Mouse (Mus musculus): Measurements from ENCODE around the gene Acp4.

Gene Acp4

DNA sequence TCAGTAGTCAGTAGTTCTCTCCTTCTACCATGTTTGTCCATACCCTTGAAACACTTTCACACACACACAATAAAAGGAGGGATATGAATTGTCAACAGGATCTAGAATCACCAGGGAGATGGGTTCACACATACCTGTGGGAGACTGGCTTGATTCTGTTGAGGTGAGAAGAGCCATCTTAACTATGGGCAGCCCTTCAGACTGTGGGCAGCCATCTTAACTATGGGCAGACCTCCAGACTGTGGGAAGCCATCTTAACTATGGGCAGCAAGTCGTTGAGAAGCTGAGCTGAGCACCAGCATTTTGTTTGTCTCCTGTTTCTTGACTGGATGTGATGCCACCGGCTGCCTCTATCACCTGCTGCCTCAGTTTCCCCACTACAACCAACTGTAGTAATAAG is 14.1 kb upstream of the Acp4 start:
- in situ Hi-C loops (cut with MboI; ENCODE audit: low pct_unique_long_range_greater_than_20kb in 1 of 2, low sequenced_read_pairs in 2 of 2, unreplicated experiment in 1 of 2) = loop anchor here in 1 of 2 experiments (25.0 kb wide), 1 partner anchor 366 kb away; no protein-coding TSS in a partner anchor

DNA sequence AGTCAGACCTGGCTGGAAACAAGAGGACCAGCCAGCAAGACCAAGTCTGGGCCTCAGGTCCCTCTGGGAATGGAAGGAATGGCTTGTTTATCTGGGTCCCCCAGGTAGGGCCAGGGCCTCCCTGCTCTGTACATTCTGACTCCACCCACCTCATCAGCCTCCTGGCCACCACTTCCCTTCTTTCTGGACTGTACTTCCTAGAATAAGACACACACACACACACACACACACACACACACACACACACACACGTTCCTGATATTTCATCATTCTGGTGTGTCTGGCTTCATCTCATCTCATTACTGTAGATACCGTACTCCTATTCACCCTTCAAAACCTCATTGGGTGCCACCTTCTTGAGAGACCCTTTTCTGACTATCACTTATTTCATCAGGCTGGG is 12.2 kb upstream of the Acp4 start:
- in situ Hi-C loops (cut with MboI; ENCODE audit: low pct_unique_long_range_greater_than_20kb in 1 of 2, low sequenced_read_pairs in 2 of 2, unreplicated experiment in 1 of 2) = loop anchor here in 1 of 2 experiments (25.0 kb wide), 1 partner anchor 368 kb away; no protein-coding TSS in a partner anchor

DNA sequence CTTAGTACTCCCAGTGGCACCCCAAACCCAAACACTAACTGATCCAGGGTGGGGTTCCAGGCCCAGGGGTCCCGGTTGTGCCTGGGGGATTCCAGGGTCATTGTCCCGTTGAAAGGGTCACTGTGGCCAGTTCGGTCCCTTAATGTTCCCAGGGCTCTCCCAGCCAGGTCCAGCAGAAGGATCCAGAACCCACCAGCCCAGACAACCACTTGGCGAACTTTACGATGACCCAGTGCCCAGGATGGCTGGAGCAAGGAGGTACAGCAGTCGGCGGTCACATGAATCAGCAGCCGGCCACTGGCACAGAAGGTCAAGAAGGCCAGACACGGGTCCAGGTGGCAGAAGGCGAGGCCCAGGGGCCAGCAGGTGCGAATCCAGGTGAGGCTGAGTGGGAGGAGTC is 10.9 kb upstream of the Acp4 start:
- in situ Hi-C loops (cut with MboI; ENCODE audit: low pct_unique_long_range_greater_than_20kb in 1 of 2, low sequenced_read_pairs in 2 of 2, unreplicated experiment in 1 of 2) = loop anchor here in 1 of 2 experiments (25.0 kb wide), 1 partner anchor 369 kb away; no protein-coding TSS in a partner anchor

DNA sequence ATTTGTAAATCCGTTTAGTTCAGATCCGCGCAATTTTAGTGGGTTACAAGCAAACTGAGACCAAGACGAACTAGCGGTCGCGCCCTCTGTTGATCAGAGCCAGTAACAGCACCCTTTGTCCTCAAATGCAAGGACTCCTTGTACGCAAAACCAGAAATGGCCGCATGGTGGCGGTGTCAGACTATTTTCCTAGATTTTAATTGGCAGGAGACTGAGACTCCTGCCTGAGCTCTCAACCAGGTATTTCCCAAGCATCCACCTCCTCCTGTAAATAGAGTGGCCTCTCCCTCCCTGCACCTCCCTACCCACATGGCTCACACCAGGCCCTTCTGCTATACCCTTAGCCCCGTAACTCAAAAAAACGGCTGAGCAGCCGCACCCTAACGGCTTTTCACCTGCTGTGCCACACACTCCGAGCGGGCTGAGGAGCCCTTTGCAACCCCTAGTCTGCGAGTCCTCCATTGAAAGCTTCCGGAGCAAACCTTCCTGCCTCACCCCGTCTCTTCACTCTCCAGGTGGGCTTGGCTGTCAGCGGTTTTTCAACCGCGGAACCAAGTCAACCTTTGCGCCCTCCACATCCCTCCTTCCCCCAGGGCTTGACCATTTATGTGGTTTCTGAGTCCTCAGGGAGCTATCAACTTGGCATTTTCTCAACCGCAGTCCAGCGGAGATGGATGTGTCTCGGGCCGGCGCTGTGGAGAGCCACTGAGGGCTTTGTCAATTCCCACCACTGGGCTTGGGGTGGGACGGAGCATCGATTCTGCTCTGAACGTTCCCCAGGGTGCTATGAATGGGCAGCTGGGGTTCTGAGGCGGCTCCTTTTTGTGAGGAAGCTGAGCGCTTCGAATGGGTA is 5.8 kb upstream of the Acp4 start:
- in situ Hi-C loops (cut with MboI; ENCODE audit: low pct_unique_long_range_greater_than_20kb in 1 of 2, low sequenced_read_pairs in 2 of 2, unreplicated experiment in 1 of 2) = loop anchor here in 1 of 2 experiments (5.0 to 25.0 kb wide), 2 partner anchors 54 to 374 kb away; no protein-coding TSS in a partner anchor

DNA sequence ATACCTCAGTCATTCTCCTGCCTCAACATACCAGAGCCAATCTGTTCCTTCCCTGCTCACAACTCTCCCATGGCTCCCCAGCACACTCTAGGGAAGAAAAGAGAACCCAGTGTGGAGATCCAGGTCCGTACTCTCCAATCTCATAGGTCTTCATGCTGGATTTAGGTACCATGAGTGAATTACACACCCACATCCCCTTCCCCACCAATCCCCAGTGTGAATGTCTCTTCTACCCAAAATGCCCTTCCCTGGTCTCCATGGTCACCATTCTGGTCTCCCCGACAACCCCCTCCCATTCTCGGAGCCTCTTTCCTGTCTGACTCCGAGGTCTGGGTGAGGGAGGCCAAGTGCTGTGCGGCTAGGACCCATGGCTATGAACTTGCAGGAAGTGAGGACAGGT is 4.0 kb upstream of the Acp4 start, which contains the start of gene Gm15517:
Gm15517 (plus strand) TSS at position 301 of the 400 bp plus-strand sequence.
- in situ Hi-C loops (cut with MboI; ENCODE audit: low pct_unique_long_range_greater_than_20kb in 1 of 2, low sequenced_read_pairs in 2 of 2, unreplicated experiment in 1 of 2) = loop anchor here in 1 of 2 experiments (5.0 to 25.0 kb wide), 2 partner anchors 56 to 376 kb away; no protein-coding TSS in a partner anchor

DNA sequence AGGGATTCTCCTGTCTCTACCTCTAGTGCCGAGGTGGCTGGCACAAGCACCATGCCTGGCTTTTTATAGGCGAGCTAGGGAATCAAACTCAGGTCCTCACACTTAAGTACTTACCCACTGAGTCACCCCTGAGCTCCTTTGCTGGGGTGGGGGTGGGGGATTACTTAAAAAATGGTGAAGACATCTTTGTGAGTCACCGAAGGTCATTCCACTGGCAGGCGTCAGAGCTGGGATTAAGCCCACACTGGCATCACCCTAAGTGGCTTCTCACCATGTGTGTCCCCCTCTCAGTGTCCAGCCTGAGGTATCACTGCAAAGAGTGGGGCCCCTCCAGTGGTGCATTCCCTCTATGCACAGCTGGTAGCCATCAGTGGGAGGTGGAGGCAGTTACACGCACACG is 3.2 kb upstream of the Acp4 start:
- in situ Hi-C loops (cut with MboI; ENCODE audit: low pct_unique_long_range_greater_than_20kb in 1 of 2, low sequenced_read_pairs in 2 of 2, unreplicated experiment in 1 of 2) = loop anchor here in 1 of 2 experiments (5.0 to 25.0 kb wide), 2 partner anchors 57 to 377 kb away; no protein-coding TSS in a partner anchor

DNA sequence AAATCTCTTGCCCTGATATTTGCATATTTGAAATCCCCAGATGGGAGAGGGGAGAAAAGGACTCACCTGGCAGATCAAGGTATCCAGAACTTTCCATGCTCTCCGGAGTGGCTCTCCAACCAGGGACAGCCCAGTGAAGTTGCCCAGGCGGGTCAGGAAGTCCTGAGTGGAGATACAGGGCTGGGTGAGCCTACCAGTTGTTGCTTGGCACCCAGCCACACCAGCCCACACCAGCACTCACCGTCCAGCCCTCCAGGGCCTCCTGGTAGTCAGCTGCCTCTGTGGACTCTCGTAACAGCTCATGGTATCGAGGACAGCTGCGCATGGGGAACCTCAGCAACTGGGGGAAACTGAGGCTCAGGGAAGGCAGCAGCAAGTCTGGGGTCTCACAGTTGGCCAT is 2.2 kb downstream of the Acp4 start:
- in situ Hi-C loops (cut with MboI; ENCODE audit: low pct_unique_long_range_greater_than_20kb in 1 of 2, low sequenced_read_pairs in 2 of 2, unreplicated experiment in 1 of 2) = loop anchor here in 1 of 2 experiments (25.0 kb wide), 1 partner anchor 382 kb away; no protein-coding TSS in a partner anchor

DNA sequence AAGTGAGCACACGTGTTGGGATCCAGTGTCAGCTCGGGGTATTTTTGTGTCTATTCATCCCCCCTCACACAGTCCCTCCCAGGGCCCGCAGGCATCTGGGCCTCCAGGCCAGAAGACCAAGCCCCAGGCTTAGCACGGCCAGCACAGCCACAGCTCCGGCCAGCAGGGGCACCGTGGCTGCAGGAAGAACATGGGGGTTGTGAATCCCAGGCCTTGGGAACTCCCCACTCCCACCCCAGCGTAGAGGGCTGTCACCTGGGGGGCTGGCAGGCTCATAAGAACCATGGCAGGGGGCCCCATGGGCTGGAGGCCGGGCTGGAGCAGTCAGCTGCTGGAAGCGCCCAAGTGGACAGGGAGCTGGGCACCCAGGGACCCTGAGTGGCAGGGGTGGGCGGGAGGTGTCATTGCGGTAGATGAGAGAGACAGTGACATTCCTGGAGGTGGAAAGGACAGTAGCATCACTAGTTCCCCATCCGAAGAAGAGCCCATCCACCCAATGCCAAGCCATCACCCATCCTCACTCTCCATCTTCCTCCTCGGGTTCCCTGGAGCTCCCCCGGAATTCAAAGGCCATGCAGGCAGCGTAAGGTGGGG is 4.1 kb downstream of the Acp4 start:
- in situ Hi-C loops (cut with MboI; ENCODE audit: low pct_unique_long_range_greater_than_20kb in 1 of 2, low sequenced_read_pairs in 2 of 2, unreplicated experiment in 1 of 2) = loop anchor here in 1 of 2 experiments (25.0 kb wide), 1 partner anchor 384 kb away; no protein-coding TSS in a partner anchor

DNA sequence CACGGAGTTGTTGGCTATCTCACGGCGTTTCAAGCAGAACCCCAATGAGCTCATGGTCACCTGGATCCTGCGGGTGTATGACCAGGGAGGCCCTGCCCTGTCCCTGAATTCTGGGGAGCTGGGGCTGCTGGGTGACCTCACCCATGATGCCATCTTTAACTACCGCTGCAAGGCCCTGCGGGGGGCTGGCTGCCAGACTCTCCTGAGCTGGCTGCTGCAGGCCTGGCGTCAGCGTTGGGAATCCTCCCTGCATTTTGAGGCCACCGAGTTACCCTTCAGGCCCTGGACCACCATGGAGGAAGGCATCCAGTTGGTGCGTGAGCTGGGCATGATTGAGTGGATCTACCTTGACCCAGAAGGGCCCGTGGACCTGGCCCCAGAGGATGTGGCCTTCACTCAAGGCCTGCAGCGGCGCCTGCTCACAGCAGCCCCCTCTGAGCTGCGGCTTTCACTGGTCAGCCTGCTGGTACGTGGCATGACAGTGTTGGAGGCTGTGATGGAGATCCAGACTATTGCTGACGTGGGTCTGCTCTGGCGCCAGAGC is 6.4 kb downstream of the Acp4 start:
- in situ Hi-C loops (cut with MboI; ENCODE audit: low pct_unique_long_range_greater_than_20kb in 1 of 2, low sequenced_read_pairs in 2 of 2, unreplicated experiment in 1 of 2) = loop anchor here in 1 of 2 experiments (25.0 kb wide), 1 partner anchor 386 kb away; no protein-coding TSS in a partner anchor

DNA sequence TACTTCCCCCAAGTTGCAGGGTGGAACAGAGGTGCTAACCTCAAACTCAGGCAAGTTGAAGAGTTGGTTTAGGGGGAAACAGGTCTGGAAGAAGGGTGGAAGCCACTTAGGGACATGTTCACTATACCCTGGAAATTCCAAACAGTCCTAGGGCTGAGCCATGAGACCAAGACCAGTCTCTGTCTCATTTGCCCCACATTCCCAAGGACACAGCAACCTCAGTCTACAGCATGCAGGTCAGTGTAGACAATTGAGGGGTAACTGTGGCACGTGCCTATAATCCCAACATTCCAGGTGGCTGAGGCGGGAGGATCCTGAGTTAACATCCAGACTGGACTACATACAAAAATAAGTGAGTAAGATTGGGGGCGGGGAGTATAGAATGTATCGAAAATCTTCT is 7.9 kb downstream of the Acp4 start:
- in situ Hi-C loops (cut with MboI; ENCODE audit: low pct_unique_long_range_greater_than_20kb in 1 of 2, low sequenced_read_pairs in 2 of 2, unreplicated experiment in 1 of 2) = no loop called here

DNA sequence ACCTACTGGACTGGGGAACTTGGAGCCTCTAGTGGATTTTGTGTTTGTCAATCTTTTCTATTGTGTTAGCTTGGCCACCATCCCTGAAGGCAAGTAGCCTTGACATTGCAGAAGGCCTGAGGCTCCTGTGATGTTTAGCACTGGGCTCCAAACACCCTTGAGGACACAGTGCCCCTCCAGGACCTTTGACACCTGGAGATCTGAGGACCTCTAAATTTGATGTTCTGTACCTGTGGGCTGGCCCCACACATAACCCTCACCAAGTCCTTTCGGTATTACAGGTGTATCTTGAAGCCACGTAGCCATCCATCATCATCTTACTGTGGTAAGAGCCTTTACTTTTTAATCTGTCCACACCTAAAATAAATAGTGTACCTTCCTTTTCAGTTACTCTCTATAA is 9.2 kb downstream of the Acp4 start:
- in situ Hi-C loops (cut with MboI; ENCODE audit: low pct_unique_long_range_greater_than_20kb in 1 of 2, low sequenced_read_pairs in 2 of 2, unreplicated experiment in 1 of 2) = no loop called here

DNA sequence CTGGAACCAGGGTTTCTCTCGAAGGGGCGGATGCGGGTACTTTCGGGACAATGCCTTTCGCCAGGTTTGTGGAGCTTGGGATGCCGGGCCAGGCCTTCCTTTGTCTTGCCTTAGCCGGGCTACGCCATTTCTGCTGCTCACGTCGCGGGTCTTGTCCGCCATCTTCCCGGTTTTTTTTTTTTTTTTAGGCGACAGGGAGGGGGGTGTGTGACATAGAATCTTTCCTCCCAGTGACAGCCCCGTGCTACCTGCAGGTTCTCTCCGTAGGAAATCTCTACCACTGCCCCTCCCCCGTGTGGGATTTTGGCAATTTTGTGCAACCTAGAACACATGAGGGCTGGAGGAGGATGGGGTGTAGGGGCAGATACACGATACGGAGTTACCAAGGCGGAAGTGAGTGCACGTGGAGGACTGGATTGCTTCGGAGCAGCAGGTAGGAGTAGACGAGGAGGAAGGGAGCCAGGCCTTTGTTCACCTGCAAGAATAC is 10.2 kb downstream of the Acp4 start:
- in situ Hi-C loops (cut with MboI; ENCODE audit: low pct_unique_long_range_greater_than_20kb in 1 of 2, low sequenced_read_pairs in 2 of 2, unreplicated experiment in 1 of 2) = no loop called here

DNA sequence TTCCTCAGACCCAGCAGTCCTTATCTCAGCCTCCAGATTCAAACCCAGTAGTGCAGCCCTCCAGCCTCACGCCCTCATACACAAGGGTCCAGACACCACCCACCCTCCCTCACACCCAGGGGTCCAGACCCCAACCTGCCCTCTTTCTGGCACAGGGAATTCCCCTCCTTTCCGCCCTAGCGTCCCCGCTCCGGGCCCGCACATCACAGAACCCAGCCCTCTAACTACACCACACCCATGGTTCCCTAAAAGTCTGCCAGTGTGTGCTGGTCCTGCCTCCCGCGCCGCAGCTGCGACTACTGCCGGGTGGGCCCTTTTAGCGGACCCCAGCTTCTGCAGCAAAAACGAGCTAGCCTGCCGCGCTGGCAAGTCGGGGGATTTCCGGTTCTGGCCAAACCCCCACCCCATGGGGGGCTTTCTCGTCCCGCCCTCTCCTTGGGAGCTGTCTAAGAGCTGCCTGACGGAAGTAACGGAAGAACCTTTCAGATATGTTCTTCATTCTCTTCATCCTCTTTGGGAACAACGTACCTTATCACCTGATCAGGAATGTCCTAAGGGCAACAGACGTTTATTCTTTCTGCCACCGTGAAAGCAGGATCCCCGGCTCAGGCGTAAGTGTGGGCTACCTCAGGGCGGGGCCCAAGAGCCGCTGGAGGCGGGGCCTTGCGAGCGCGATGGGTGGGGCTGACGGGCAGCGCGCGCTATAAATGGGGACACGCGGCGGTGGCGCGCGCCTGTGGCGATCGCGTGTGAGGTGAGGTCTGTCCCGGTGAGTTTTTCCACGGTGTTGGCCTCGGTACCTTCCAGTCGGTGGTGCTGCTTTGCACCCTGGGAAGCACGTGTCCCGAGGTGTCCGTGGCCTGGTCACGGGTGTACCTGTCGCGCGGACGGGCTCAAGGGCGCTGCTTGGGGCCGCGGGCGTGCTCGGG is 10.9 kb downstream of the Acp4 start, which contains the start of the genes 1700028J19Rik and 2410002F23Rik:
1700028J19Rik (minus strand) TSS at position 641 of the 929 bp plus-strand sequence.
2410002F23Rik (plus strand) TSS at position 668 of the 929 bp plus-strand sequence.
- in situ Hi-C loops (cut with MboI; ENCODE audit: low pct_unique_long_range_greater_than_20kb in 1 of 2, low sequenced_read_pairs in 2 of 2, unreplicated experiment in 1 of 2) = no loop called here

DNA sequence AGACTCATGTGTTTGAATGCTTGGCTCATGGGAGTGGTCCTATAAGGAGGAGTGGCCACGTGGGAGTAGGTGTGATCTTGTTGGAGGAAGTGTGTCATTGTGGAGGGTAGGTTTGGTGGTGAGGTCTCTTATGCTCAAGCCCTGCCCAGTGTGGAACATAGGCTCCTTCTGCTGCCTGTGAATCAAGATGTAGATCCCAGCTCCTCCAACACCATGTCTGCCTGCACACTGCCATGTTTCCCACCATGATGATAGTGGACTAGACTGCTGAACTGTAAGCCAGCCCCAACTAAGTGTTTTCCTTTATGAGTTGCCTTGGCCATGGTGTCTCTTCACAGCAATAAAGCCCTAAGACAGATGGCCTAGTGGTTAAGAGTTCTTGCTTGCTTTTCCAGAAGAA is 13.1 kb downstream of the Acp4 start:
- in situ Hi-C loops (cut with MboI; ENCODE audit: low pct_unique_long_range_greater_than_20kb in 1 of 2, low sequenced_read_pairs in 2 of 2, unreplicated experiment in 1 of 2) = no loop called here

DNA sequence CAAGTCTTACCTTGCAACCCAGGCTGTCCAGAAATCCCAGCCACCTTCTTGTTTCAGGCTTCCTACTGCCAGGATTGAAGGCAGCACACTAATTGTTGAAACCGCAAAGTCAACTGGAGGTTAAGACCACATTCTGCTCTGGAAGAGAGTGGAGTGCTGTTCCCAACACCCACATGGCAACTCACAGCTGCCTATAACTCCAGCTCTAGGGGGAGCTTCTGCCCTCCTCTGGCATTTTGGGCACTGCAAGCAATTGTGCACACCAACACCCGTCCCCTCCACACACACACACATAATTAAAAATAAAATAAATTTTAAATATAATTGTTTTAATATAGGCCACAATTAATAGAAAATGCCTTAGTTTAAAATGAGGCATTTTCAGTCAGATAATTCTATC is 16.0 kb downstream of the Acp4 start:
- in situ Hi-C loops (cut with MboI; ENCODE audit: low pct_unique_long_range_greater_than_20kb in 1 of 2, low sequenced_read_pairs in 2 of 2, unreplicated experiment in 1 of 2) = no loop called here

DNA sequence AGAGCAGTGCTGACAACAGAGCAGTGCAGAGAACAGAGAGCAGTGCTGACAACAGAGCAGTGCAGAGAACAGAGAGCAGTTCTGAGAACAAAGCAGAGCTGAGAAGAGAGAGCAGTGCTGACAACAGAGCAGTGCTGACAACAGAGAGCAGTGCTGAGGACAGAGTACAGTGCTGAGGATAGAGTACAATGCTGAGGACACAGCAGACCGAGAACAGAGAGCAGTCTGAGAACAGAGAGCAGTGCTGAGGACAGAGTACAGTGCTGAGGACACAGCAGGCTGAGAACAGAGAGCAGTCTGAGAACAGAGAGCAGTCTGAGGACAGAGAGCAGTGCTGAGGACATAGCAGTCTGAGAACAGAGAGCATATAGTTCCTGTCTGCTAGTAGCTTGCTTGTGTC is 16.5 kb downstream of the Acp4 start:
- in situ Hi-C loops (cut with MboI; ENCODE audit: low pct_unique_long_range_greater_than_20kb in 1 of 2, low sequenced_read_pairs in 2 of 2, unreplicated experiment in 1 of 2) = no loop called here

DNA sequence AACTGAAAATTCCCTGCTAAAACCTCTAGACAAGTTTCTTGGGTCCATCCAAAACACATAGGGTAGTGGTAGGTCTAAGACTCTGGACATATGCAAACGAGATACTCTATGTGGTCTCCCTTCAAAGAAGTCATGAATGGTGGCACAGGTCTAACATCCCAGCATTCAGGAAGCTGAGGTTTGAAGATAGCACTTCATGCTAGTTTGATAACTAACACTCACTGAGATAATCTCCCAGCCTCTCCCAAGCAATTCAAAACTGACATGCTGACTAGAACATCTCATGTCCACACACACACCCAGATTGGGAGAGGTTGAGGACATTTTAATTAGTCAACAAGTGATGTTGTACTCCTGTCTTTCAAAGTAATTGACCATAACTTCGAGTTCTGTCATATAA is 17.3 kb downstream of the Acp4 start:
- in situ Hi-C loops (cut with MboI; ENCODE audit: low pct_unique_long_range_greater_than_20kb in 1 of 2, low sequenced_read_pairs in 2 of 2, unreplicated experiment in 1 of 2) = loop anchor here in 1 of 2 experiments (10.0 kb wide), 1 partner anchor 315 kb away; no protein-coding TSS in a partner anchor
